Mouse (Mus musculus) CD4-positive, CD25-positive, alpha-beta regulatory T cell (primary cell): ENCODE measurements around the gene Dclre1b. TPM values are rescaled to one million over a fixed set of nuclear protein-coding genes. Genes with fewer than 3 reads are reported as not detected.

Source experiments
- polyA plus RNA-seq: library from polyadenylated mRNA; unstranded; fragments of 100-300 nt; shearing (Covaris generic); gene quantifications from one replicate; pipeline ENCODE4 v1.2.1, GENCODE M21; 2017

Dclre1b gene
- 22.0 TPM for polyA plus RNA-seq

GRCm38 (mm10) chr3:103808891-103809798 lies at the start of gene Dclre1b, which contains the start of the genes Ap4b1 and Gm43064:
TSS of gene Dclre1b (minus strand) at chr3:103809444.
TSS of gene Ap4b1 (plus strand) at chr3:103809520.
TSS of gene Gm43064 (plus strand) at chr3:103809573.

GRCm38 (mm10) chr3:103832426-103832825 lies 23.2 kb upstream of the Dclre1b start, which contains the start of gene Bcl2l15:
TSS of gene Bcl2l15 (plus strand) at chr3:103832601.

GRCm38 (mm10) chr3:103791230-103792110 lies 17.8 kb downstream of the Dclre1b start, which contains the start of gene Hipk1:
TSS of gene Hipk1 (minus strand) at chr3:103791563.

Other genes starting within 250 kb of the Dclre1b start
- not detected for gene Syt6, start 234.2 kb downstream of the Dclre1b start, polyA plus RNA-seq
- 3.5 TPM for gene Atg4a-ps, start 163.4 kb downstream of the Dclre1b start, polyA plus RNA-seq
- gene Olfml3, start 71.4 kb downstream of the Dclre1b start, polyA plus RNA-seq: 0.44 TPM
- gene Gm10964, start 70.1 kb downstream of the Dclre1b start, polyA plus RNA-seq: not detected
- gene Hipk1, start 17.9 kb downstream of the Dclre1b start, polyA plus RNA-seq: 35.5 TPM
- 31.5 TPM for gene Ap4b1, start 76 bp upstream of the Dclre1b start, polyA plus RNA-seq
- not detected for gene Gm43064, start 129 bp upstream of the Dclre1b start, polyA plus RNA-seq
- gene Bcl2l15, start 23.2 kb upstream of the Dclre1b start, polyA plus RNA-seq: 1.8 TPM
- 256 TPM for gene Ptpn22, start 50.4 kb upstream of the Dclre1b start, polyA plus RNA-seq
- gene Rsbn1, start 104.7 kb upstream of the Dclre1b start, polyA plus RNA-seq: 27.2 TPM
- gene Phtf1, start 158.7 kb upstream of the Dclre1b start, polyA plus RNA-seq: 64.7 TPM